Mouse (Mus musculus) hindbrain, embryonic 13.5 days (tissue): ENCODE data around the gene Mthfd1. TPM values are rescaled to one million over a fixed set of nuclear protein-coding genes. Genes with fewer than 3 reads are reported as not detected.
A peak's percentile ranks its signal among the peaks of the same experiment; 100 is the strongest.

ENCODE experiments used
- ATAC-seq: fragments of 200-750 bp; cut with Nextera tagmentation; 2 replicates; pipeline ENCODE4 v1.8.0; 2017; ENCODE audit warnings: moderate TSS enrichment; ENCODE audit not compliant: low FRiP score
- H3K27ac ChIP-seq: fragments of 300-500 bp; sonication (generic); 2 replicates; pipeline ENCODE4 v1.5.1; 2015; ENCODE audit warnings: inconsistent platforms, mild to moderate bottlenecking, moderate library complexity
- H3K27me3 ChIP-seq: fragments of 300-500 bp; sonication (generic); 2 replicates; pipeline ENCODE4 v1.6.1; 2015; ENCODE audit warnings: mild to moderate bottlenecking, inconsistent platforms
- H3K36me3 ChIP-seq: fragments of 300-500 bp; sonication (generic); 2 replicates; pipeline ENCODE4 v1.6.1; 2015; ENCODE audit warnings: mild to moderate bottlenecking, inconsistent platforms
- H3K4me1 ChIP-seq: fragments of 300-500 bp; sonication (generic); replicated peaks from 2 replicates; pipeline ENCODE4 v1.6.1; 2015; ENCODE audit warnings: inconsistent platforms
- H3K4me2 ChIP-seq: fragments of 300-500 bp; sonication (generic); 2 replicates; pipeline ENCODE4 v1.6.1; 2015; ENCODE audit warnings: inconsistent platforms, mild to moderate bottlenecking, moderate library complexity
- H3K4me3 ChIP-seq: fragments of 300-500 bp; sonication (generic); 2 replicates; pipeline ENCODE4 v1.5.1; 2015; ENCODE audit warnings: mild to moderate bottlenecking, inconsistent platforms
- H3K9ac ChIP-seq: fragments of 300-500 bp; sonication (generic); 2 replicates; pipeline ENCODE4 v1.6.1; 2015; ENCODE audit warnings: mild to moderate bottlenecking, inconsistent platforms
- H3K9me3 ChIP-seq: fragments of 300-500 bp; sonication (generic); 2 replicates; pipeline ENCODE4 v1.6.1; 2016; ENCODE audit warnings: inconsistent platforms
- WGBS: fragments of 180-500 bp; shearing (Covaris S2); methylation state at CpG from one replicate; pipeline ENCODE4 v1.1.7; 2015; 5-methylcytosine and 5-hydroxymethylcytosine counted together
- polyA plus RNA-seq: library from polyadenylated mRNA; unstranded; fragments of >200 nt; fragmentation: Nextera tagmentation; extraction: Ambion mirVana; gene quantifications from 2 replicates; pipeline ENCODE4 v1.2.1, GENCODE M21; 2015

Mthfd1 gene
- polyA plus RNA-seq, 1 experiment from 2014 or later = 26.3 TPM

- whole genome bisulfite sequencing = 89% methylated on average over 8 of the region's 8 CpGs
- H3K9me3 ChIP-seq = no peaks in the 10 kb centered on the region
- H3K4me3 ChIP-seq = no peak overlapping the region
- no peaks in the 10 kb centered on the region for H3K4me1 ChIP-seq
- no peaks in the 10 kb centered on the region for H3K36me3 ChIP-seq
- H3K27me3 ChIP-seq = no peaks in the 10 kb centered on the region
- no peak for ATAC-seq
- H3K4me2 ChIP-seq = no peak overlapping the region
- H3K9ac ChIP-seq = no peak overlapping the region
- H3K27ac ChIP-seq = no peak overlapping the region
Measured at GRCm38 (mm10) chr12:76244981-76245380, 10.1 kb upstream of the Mthfd1 start.

GRCm38 (mm10) chr12:76246646-76247045 lies 8.5 kb upstream of the Mthfd1 start, which contains the start of gene Tex21:
Gene Tex21, minus strand, starts transcription at chr12:76246746.
- WGBS = 79% methylated on average over 6 of the region's 6 CpGs
- no peak for ATAC-seq
- H3K4me3 ChIP-seq = no peak within 1 kb of the TSS

GRCm38 (mm10) chr12:76253090-76253489 lies 2.0 kb upstream of the Mthfd1 start:
- Histone ChIP-seq H3K4me3 (no peak overlapping the region), H3K9me3 (no peaks in the 10 kb centered on the region), H3K27ac (no peak overlapping the region), H3K4me2 (no peak overlapping the region), H3K27me3 (peaks cover 4% of the 10 kb centered on the region; the same call in 1 of the 2 replicates), H3K4me1 (peaks cover 21% of the 10 kb centered on the region), H3K36me3 (no peaks in the 10 kb centered on the region), H3K9ac (no peak overlapping the region)
- WGBS = 100% methylated on average over 1 of the region's 1 CpGs
- no peak for ATAC-seq

More at GRCm38 (mm10) chr12:76246646-76247045, 8.5 kb upstream of the Mthfd1 start, which contains the start of gene Tex21:
- Histone ChIP-seq H3K36me3 (no peaks in the 10 kb centered on the region), H3K4me1 (no peaks in the 10 kb centered on the region), H3K9ac (no peak within 1 kb of the TSS), H3K9me3 (no peaks in the 10 kb centered on the region), H3K27ac (no peak within 1 kb of the TSS), H3K4me2 (no peak within 1 kb of the TSS), H3K27me3 (no peaks in the 10 kb centered on the region)

GRCm38 (mm10) chr12:76253591-76253990 lies 1.5 kb upstream of the Mthfd1 start:
- 86% methylated on average over 2 of the region's 2 CpGs for WGBS
- ATAC-seq = no peak

GRCm38 (mm10) chr12:76253991-76254390 lies 1.1 kb upstream of the Mthfd1 start:
- Histone ChIP-seq H3K4me2 (no peak overlapping the region), H3K4me3 (no peak overlapping the region), H3K27me3 (peaks cover 4% of the 10 kb centered on the region; the same call in 1 of the 2 replicates), H3K9ac (no peak overlapping the region; the same call in 1 of the 2 replicates), H3K36me3 (no peaks in the 10 kb centered on the region), H3K9me3 (no peaks in the 10 kb centered on the region), H3K4me1 (peaks cover 21% of the 10 kb centered on the region), H3K27ac (no peak overlapping the region)
- WGBS = 78% methylated on average over 8 of the region's 8 CpGs
- no peak for ATAC-seq

More at GRCm38 (mm10) chr12:76253591-76253990, 1.5 kb upstream of the Mthfd1 start:
- Histone ChIP-seq H3K4me1 (peaks cover 21% of the 10 kb centered on the region), H3K4me2 (no peak overlapping the region), H3K27ac (no peak overlapping the region), H3K9ac (no peak overlapping the region; the same call in 1 of the 2 replicates), H3K27me3 (peaks cover 4% of the 10 kb centered on the region; the same call in 1 of the 2 replicates), H3K9me3 (no peaks in the 10 kb centered on the region), H3K36me3 (no peaks in the 10 kb centered on the region), H3K4me3 (no peak overlapping the region)

DNA sequence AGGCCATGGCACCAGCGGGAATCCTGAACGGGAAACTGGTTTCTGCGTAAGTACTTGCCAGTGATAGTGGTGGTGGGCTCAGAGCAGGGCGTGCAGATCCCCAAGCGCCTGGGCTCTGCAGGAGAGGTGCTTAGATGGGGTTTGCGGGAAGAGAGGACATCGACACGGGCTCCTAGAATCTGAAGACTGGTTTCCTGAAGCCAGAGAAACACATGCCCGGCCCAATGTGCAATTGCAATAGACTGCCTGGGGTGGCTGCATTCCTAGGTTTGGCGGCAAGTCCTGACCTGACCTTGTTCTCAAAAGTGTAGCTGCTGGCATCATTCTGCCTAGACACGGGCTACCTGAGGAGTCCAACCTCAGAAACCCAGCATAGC lies 389 bp downstream of the Mthfd1 start:
- peak overlapping the region; percentile 79 for H3K4me2 ChIP-seq
- peak overlapping the region; percentile 84 for H3K27ac ChIP-seq
- H3K4me1 ChIP-seq = peaks cover 21% of the 10 kb centered on the region
- peaks cover 4% of the 10 kb centered on the region; the same call in 1 of the 2 replicates for H3K27me3 ChIP-seq
- H3K9ac ChIP-seq = peak overlapping the region; percentile 81
- 0% methylated on average over 11 of the region's 11 CpGs for WGBS
- H3K36me3 ChIP-seq = no peaks in the 10 kb centered on the region
- ATAC-seq = peak; percentile 58; the same call in 1 of the 2 replicates
- peak overlapping the region; percentile 63 for H3K4me3 ChIP-seq
- no peaks in the 10 kb centered on the region for H3K9me3 ChIP-seq

DNA sequence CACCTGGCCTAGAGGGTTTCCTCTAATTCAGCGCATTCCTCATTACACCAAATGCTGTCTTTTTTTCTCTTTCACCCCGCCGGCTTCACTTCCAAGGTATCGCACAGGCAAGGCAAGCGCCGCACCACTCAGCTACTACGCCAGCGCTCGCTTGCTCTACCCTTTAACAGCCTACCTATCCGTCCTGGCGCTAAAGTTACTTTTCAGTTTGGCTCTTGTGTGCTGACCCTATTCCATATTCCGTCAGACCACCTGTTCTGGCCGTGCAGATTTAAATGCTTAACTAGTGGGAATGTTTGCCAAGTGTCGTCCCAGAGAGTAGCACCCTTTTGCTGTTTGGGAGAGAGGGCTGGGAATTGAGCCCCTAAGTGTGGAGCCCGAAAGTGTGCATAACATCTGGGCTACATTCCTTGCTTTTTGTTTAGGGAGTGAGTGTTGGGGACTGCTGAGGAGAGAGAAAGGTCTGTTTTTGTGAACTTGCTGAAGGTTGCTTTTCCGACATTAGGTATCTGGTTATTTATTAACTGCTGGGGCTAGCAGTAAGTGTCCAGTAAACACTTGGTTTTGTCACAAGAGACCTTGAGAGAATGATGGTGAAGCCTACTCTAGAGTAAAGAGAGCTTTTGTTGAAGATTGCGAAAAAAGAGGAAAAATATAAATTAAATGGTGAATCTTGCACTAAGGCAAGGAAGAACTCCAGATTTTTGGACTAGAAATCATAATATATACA lies 1.2 kb downstream of the Mthfd1 start:
- peaks cover 21% of the 10 kb centered on the region for H3K4me1 ChIP-seq
- no peaks in the 10 kb centered on the region for H3K9me3 ChIP-seq
- H3K4me3 ChIP-seq = peak overlapping the region; percentile 63
- H3K9ac ChIP-seq = peak overlapping the region; percentile 81
- H3K36me3 ChIP-seq = no peaks in the 10 kb centered on the region
- peak overlapping the region; percentile 79 for H3K4me2 ChIP-seq
- WGBS = 6% methylated on average over 17 of the region's 17 CpGs
- peaks cover 4% of the 10 kb centered on the region; the same call in 1 of the 2 replicates for H3K27me3 ChIP-seq
- no peak for ATAC-seq
- no peak overlapping the region for H3K27ac ChIP-seq

DNA sequence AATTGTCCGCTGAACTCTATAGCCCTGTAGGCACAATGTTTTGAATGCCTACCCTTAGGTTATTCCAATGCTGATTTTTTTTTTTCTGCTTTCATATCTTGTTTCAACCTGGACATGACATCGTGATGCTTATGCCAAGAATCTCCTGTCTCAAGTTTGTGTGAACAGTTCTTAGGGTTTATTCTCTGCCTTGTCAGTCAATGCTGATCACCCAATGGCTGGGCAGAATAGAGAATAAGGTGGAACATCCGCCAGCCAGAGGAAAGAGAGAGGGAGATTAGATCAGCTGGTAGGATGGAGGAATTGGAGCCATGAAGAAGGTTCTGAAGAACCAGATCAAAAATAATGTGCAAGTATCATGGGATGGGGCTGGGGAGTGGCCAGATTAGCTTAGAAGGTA lies 5.6 kb downstream of the Mthfd1 start:
- Histone ChIP-seq H3K9ac (no peak overlapping the region), H3K4me1 (peaks cover 12% of the 10 kb centered on the region), H3K27me3 (peaks cover 4% of the 10 kb centered on the region; the same call in 1 of the 2 replicates), H3K27ac (no peak overlapping the region), H3K9me3 (no peaks in the 10 kb centered on the region), H3K4me3 (no peak overlapping the region), H3K4me2 (no peak overlapping the region), H3K36me3 (no peaks in the 10 kb centered on the region)
- WGBS = 91% methylated on average over 3 of the region's 3 CpGs
- ATAC-seq = no peak

DNA sequence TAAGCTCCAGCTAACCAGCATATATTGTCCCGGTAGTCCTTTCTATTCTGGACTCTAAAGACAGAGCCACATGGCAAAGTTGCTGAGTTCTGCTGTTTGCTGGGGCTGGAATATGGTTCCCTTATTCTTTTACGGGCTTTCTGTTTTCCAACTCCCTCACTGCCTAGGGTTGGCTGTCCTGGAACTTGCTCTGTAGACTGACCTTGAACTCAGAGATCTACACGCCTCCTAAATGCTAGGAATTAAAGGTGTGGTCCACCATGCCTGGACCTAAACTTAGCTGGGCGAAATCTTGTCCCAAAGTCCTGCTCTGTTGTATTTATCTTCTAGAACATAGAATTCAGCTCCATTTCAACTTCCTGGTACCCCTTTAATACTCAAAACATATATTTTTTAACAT lies 6.5 kb downstream of the Mthfd1 start:
- no peak overlapping the region for H3K4me3 ChIP-seq
- no peaks in the 10 kb centered on the region for H3K9me3 ChIP-seq
- no peak overlapping the region for H3K9ac ChIP-seq
- H3K27ac ChIP-seq = no peak overlapping the region
- H3K4me2 ChIP-seq = no peak overlapping the region
- H3K36me3 ChIP-seq = no peaks in the 10 kb centered on the region
- no peak for ATAC-seq
- WGBS = 96% methylated on average over 4 of the region's 4 CpGs
- peaks cover 4% of the 10 kb centered on the region; the same call in 1 of the 2 replicates for H3K27me3 ChIP-seq
- H3K4me1 ChIP-seq = peaks cover 3% of the 10 kb centered on the region

GRCm38 (mm10) chr12:76262918-76263317 lies 7.8 kb downstream of the Mthfd1 start:
- no peaks in the 10 kb centered on the region for H3K36me3 ChIP-seq

DNA sequence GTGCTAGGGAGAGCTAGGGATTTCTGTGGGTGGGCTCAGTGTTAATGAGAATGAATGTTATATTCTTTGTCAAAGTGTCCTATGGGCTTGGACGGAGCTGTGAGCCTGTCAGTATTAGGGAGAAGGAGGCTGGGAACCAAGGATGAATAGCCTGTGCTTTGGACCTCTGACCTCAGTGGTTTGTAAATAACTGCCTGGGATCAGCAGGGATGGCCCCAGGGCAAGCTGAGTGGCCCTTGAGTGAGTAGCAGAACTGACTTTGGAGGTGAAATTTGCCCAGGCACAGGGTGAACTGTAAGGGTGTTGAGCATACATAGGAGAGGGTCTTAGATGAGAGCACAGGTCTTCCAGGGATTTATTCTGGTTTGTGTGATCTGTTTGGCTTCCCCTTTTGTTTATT lies 8.8 kb downstream of the Mthfd1 start:
- H3K27ac ChIP-seq = no peak overlapping the region
- 29% methylated on average over 1 of the region's 1 CpGs for WGBS
- ATAC-seq = no peak

More at GRCm38 (mm10) chr12:76262918-76263317, 7.8 kb downstream of the Mthfd1 start:
- WGBS = 94% methylated on average over 4 of the region's 4 CpGs
- H3K4me3 ChIP-seq = no peak overlapping the region
- ATAC-seq = no peak
- H3K4me2 ChIP-seq = no peak overlapping the region
- H3K4me1 ChIP-seq = no peaks in the 10 kb centered on the region; the same call in 1 of the 2 replicates
- H3K9ac ChIP-seq = no peak overlapping the region
- no peaks in the 10 kb centered on the region for H3K27me3 ChIP-seq
- H3K27ac ChIP-seq = no peak overlapping the region
- H3K9me3 ChIP-seq = no peaks in the 10 kb centered on the region

GRCm38 (mm10) chr12:76264325-76264965 lies 9.3 kb downstream of the Mthfd1 start:
- H3K27me3 ChIP-seq = no peaks in the 10 kb centered on the region
- WGBS = 83% methylated on average over 9 of the region's 9 CpGs
- no peak overlapping the region for H3K4me3 ChIP-seq
- H3K4me2 ChIP-seq = no peak overlapping the region
- no peak for ATAC-seq
- H3K9me3 ChIP-seq = no peaks in the 10 kb centered on the region
- H3K9ac ChIP-seq = no peak overlapping the region
- no peaks in the 10 kb centered on the region for H3K36me3 ChIP-seq
- H3K27ac ChIP-seq = 0 out of 2 replicates have a peak overlapping the region, but pooled peaks have one; percentile 58
- H3K4me1 ChIP-seq = no peaks in the 10 kb centered on the region; the same call in 1 of the 2 replicates

More for the DNA sequence above, 8.8 kb downstream of the Mthfd1 start:
- Histone ChIP-seq H3K4me1 (no peaks in the 10 kb centered on the region; the same call in 1 of the 2 replicates), H3K9me3 (no peaks in the 10 kb centered on the region), H3K27me3 (no peaks in the 10 kb centered on the region), H3K4me2 (no peak overlapping the region), H3K9ac (no peak overlapping the region), H3K4me3 (no peak overlapping the region), H3K36me3 (no peaks in the 10 kb centered on the region)
